Mouse (Mus musculus) E14TG2a.4 (cell line): Measurements from ENCODE around the gene Cox7a2l.

ENCODE experiments used
- CTCF ChIP-seq: conservative IDR thresholded peaks from 2 replicates; pipeline ENCODE4 v1.5.1; 2014; ENCODE audit warnings: low read length
- NANOG ChIP-seq: IDR thresholded peaks from 2 replicates; pipeline ENCODE4 v1.6.1; 2014; ENCODE audit warnings: borderline replicate concordance, low read length, mixed read lengths

GRCm38 (mm10) chr17:83525596-83525995 is 8.5 kb upstream of the Cox7a2l start:
- no peak for TF ChIP-seq CTCF
- no peak for TF ChIP-seq NANOG
